Mouse (Mus musculus) bone marrow, adult 2 months (tissue): ENCODE measurements around the gene Rpl37a. TPM values are rescaled to one million over a fixed set of nuclear protein-coding genes. Genes with fewer than 3 reads are reported as not detected.

Experiments
- H3K27ac ChIP-seq: fragments of 200-500 bp; 2 replicates; pipeline ENCODE4 v1.5.1; 2012; ENCODE audit warnings: low read depth, mild to moderate bottlenecking, control low read depth, inconsistent platforms, low read length; ENCODE audit not compliant: control insufficient read depth, poor library complexity, insufficient read depth
- H3K4me1 ChIP-seq: fragments of 200-500 bp; 2 replicates; pipeline ENCODE4 v1.6.1; 2011; ENCODE audit warnings: low read length; ENCODE audit not compliant: control insufficient read depth, insufficient read depth
- H3K4me3 ChIP-seq: fragments of 200-500 bp; replicated peaks from 2 replicates; pipeline ENCODE3; 2011; ENCODE audit warnings: mild to moderate bottlenecking, low read depth, low read length, control low read depth; ENCODE audit not compliant: control insufficient read depth
- CTCF ChIP-seq: fragments of 200-500 bp; IDR thresholded peaks from 2 replicates; pipeline ENCODE4 v1.5.1; 2011; ENCODE audit warnings: low read length, control low read depth; ENCODE audit not compliant: control insufficient read depth, insufficient read depth
- POLR2A ChIP-seq: fragments of 200-500 bp; IDR thresholded peaks from 2 replicates; pipeline ENCODE4 v1.6.1; 2011; ENCODE audit warnings: low read depth, mild to moderate bottlenecking, control low read depth, low read length, borderline replicate concordance; ENCODE audit not compliant: control insufficient read depth
- WGBS: fragments of 180-500 bp; shearing (Covaris S2); methylation state at CpG from one replicate; pipeline ENCODE4 v1.1.7; 2018; 5-methylcytosine and 5-hydroxymethylcytosine counted together
- polyA plus RNA-seq: library from polyadenylated mRNA; stranded (reverse); fragments of >200 nt; gene quantifications from 2 replicates; pipeline ENCODE4 v1.2.4, GENCODE M21; 2011; ENCODE audit warnings: low replicate concordance; ENCODE audit not compliant: missing spikeins, insufficient read depth, insufficient read length

Gene Rpl37a
- polyA plus RNA-seq, 1 experiment: 1,372 TPM

DNA sequence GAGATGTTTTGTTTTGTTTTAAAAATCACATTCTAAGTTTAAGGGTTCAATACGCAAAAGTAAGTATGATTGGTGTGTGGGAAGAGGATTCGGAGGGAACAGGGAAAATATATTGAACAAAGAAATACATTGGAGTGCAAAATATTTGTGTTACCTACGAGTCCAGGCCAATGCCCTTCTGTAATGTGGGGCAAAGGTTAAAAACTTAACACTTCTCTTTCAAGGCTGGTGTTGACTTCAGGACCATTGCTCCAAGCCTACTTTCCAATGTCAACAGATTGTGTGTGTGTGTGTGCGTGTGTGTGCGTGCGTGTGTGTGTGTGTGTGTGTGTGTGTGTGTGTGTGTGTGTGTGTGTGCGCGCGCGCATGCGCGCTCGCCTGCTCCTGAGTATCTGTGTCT is 14.9 kb downstream of the Rpl37a start:
- Histone ChIP-seq H3K4me1 (no peaks in the 10 kb centered on the region), H3K27ac (no peak overlapping the region), H3K4me3 (no peak overlapping the region)
- 90% methylated on average over 13 of the region's 13 CpGs for WGBS
- TF ChIP-seq POLR2A (no peak), CTCF (no peak)

GRCm38 (mm10) chr1:72728781-72729180 is 17.7 kb downstream of the Rpl37a start:
- TF ChIP-seq POLR2A (no peak), CTCF (no peak)
- Histone ChIP-seq H3K4me1 (no peaks in the 10 kb centered on the region), H3K27ac (no peak overlapping the region), H3K4me3 (no peak overlapping the region)
- 69% methylated on average over 4 of the region's 4 CpGs for WGBS

GRCm38 (mm10) chr1:72730126-72730525 is 19.0 kb downstream of the Rpl37a start:
- H3K27ac ChIP-seq: no peak overlapping the region
- TF ChIP-seq POLR2A: no peak
- no peak for TF ChIP-seq CTCF
- WGBS: 87% methylated on average over 10 of the region's 10 CpGs

DNA sequence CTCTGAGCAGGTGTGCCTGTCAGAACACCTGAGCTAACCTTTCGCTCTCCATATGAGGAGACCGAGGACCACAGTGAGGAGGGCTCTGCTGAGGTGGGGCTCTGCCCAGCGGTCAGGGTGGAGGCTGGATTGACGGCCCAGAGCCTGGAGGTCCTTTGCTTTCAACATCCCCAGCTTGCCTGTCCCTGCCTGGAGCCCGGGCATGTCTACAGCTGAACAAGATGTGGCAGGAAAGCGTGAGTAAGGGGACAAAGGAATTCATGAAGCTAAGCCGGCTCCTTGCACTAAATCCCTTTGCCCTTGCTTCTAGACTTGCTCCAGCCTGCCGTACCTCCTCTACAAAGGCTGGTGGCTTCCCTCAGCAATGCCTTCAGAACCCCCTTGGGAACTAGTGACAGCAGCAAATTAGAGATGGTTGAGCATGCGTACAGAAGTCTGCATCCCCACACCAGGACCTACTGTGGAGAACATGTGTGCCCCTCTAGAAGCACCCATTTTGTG is 22.2 kb downstream of the Rpl37a start:
- TF ChIP-seq POLR2A: no peak
- no peak for TF ChIP-seq CTCF
- WGBS: 88% methylated on average over 9 of the region's 9 CpGs
- no peaks in the 10 kb centered on the region for H3K4me1 ChIP-seq
- H3K27ac ChIP-seq: no peak overlapping the region
- no peak overlapping the region for H3K4me3 ChIP-seq

More at GRCm38 (mm10) chr1:72730126-72730525, 19.0 kb downstream of the Rpl37a start:
- Histone ChIP-seq H3K4me3 (no peak overlapping the region), H3K4me1 (no peaks in the 10 kb centered on the region)

GRCm38 (mm10) chr1:72736397-72737125 is 25.5 kb downstream of the Rpl37a start:
- TF ChIP-seq CTCF (no peak), POLR2A (no peak)
- 38% methylated on average over 13 of the region's 13 CpGs for WGBS
- no peaks in the 10 kb centered on the region for H3K4me1 ChIP-seq
- H3K27ac ChIP-seq: no peak overlapping the region
- H3K4me3 ChIP-seq: no peak overlapping the region

DNA sequence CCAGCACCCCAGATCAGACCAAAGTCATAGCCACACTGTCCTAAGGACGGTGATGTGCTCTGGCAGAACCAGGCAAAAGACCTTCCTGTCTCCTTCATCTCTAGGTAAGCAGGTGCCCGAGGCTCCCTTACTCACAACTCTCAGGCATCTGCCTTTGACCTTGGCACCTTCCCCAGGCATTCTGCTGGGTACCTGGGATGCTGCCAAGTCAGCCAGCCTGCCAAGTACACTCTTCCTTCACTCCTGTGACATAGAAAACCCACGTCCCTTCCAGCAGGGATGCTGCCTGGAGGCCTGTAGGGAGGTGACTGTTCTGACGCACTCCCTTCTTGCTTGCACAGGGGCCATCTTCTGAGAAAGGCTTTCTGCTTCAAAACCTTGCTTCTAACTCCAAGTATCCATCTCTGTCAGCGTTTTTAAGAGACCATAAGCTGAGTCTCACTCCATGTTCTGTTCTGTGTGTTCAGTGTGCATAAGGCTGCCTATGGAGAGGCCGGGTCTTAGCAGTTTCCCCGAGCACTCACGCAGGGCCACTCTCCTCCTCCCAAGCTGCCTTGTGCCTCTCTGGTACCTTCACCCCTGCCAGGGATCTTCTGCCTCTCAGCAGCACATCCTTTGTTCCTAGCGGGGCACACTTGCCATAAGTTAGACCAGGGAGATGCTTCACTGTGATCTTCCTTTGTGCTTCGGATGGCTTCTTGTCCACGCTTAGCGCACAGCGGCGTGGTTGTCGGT is 28.0 kb downstream of the Rpl37a start:
- TF ChIP-seq POLR2A (no peak), CTCF (no peak)
- H3K4me1 ChIP-seq: no peaks in the 10 kb centered on the region
- 76% methylated on average over 15 of the region's 15 CpGs for WGBS

DNA sequence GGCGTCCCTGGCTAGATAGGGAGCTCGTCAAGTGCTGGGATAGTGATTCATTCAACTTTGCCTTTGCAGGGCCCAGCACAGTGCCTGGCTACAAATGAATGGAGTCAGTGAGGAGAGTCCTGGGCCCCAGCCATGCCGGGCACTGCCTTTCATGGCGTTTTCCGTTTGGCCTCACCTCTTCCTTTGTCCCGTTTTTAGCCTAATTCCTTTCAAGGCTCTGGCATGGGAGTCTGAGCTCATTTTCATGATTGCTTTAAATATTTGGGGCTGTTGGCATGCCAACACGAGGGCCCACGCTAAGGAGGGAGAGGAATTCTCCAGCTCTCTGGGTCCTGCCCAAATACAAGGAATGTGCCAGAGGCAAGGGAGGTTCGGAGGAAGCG is 28.6 kb downstream of the Rpl37a start:
- no peaks in the 10 kb centered on the region for H3K4me1 ChIP-seq
- no peak overlapping the region for H3K27ac ChIP-seq
- TF ChIP-seq POLR2A (no peak), CTCF (no peak)
- WGBS: 84% methylated on average over 10 of the region's 10 CpGs
- H3K4me3 ChIP-seq: no peak overlapping the region

More for the DNA sequence above, 28.0 kb downstream of the Rpl37a start:
- Histone ChIP-seq H3K27ac (no peak overlapping the region), H3K4me3 (no peak overlapping the region)

DNA sequence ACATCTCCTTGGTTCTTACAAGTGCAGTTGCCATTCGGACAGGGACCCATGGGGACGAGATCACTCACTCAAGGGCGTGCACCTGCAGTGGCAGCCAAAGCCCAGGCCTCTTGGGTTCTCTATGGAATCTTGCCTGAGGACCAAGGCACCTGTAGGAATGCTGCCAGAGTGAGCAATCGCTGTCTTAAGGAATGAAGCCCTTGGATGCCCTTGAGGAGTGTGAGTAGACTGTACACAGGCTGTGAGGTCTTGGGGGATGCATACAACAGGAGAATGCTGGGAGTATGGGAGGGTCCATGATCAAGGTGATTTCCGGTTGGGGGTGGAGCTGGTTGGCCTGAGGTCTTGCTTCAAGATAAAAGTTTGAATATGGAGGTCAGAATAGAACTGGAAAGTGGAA is 30.3 kb downstream of the Rpl37a start:
- Histone ChIP-seq H3K4me1 (no peaks in the 10 kb centered on the region), H3K4me3 (no peak overlapping the region), H3K27ac (no peak overlapping the region)
- TF ChIP-seq CTCF: no peak
- TF ChIP-seq POLR2A: no peak
- 74% methylated on average over 5 of the region's 5 CpGs for WGBS
